Mouse (Mus musculus) bone marrow macrophage, adult 2 months (primary cell): ENCODE data around the gene Gm20388.

Source experiments
- CTCF ChIP-seq: IDR thresholded peaks from 2 replicates; pipeline ENCODE4 v1.5.1; 2012; ENCODE audit warnings: low read depth, mild to moderate bottlenecking, low read length, moderate library complexity
- POLR2A ChIP-seq: IDR thresholded peaks from 2 replicates; pipeline ENCODE4 v1.6.1; 2012; ENCODE audit warnings: mild to moderate bottlenecking, low read depth, low read length, borderline replicate concordance

DNA sequence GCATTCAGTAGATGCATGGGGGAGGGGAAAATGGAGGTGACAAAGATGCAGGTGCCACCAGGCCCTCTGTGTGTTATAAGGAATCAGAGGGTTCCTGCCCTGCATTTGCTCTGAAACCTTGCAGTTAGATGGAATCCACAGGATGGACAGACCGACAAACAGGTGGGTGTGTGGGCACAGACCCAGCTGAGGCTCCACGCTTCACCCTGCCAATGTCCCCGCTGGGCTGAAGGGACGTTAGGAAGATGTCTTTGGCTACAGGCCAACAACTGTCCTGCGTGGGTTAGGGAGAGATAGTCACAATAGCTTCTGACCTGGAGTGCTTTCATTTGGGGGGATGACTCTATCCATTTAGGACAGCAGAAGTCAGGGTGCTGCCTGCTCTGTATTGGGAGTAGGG, 399.4 kb downstream of the Gm20388 start:
- TF ChIP-seq CTCF (no peak), POLR2A (no peak)
